Mouse (Mus musculus): ENCODE results near the gene Art3.

DNA sequence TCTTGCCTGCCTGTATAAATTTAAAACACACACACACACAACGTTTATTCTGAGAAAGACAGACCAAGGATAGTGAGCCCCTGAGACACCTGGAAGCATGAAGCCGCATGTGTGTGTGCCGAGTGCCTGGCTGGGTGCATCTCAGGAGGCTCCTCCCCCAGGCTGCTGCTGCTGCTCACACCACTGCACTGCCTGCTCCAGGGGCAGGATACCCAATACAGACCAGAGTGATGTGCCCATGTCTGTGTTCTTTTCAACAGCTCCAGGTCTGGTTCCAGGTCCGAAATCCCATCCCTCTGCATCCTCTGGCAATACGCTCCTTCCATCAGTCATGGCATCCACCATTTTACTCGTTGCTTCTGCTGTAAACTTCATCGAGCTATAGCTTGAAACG, 82.4 kb downstream of the Art3 start:
- TF ChIP-seq CTCF (IDR thresholded peaks at IDR 0.05; ENCODE audit: control insufficient read depth, insufficient read depth, insufficient replicate concordance, low read depth, low read length) (no peak), POLR2A (IDR thresholded peaks at IDR 0.05; ENCODE audit: control insufficient read depth, low read depth, low read length) (no peak)

All from testis, adult 2 months (tissue).